Mouse (Mus musculus) hindbrain, postnatal 0 days (tissue): ENCODE results near the gene Atg9b. TPM values are rescaled to one million over a fixed set of nuclear protein-coding genes. Genes with fewer than 3 reads are reported as not detected.
"Not testable (repeated sequence)": the region's sequence is repeated elsewhere in the genome, so short reads cannot be mapped to it uniquely, and the experiment has no call there.

Experiments
- ATAC-seq: fragments of 200-750 bp; cut with Nextera tagmentation; 2 replicates; pipeline ENCODE4 v1.8.0; 2017; ENCODE audit warnings: mild to moderate bottlenecking, moderate TSS enrichment, moderate library complexity
- DNase-seq: peaks from one replicate; pipeline ENCODE4 v3.0.0-alpha.2; 2015; ENCODE audit warnings: low spot score
- H3K27ac ChIP-seq: fragments of 300-500 bp; sonication (generic); 2 replicates; pipeline ENCODE4 v1.5.1; 2014; ENCODE audit warnings: mild to moderate bottlenecking
- H3K27me3 ChIP-seq: fragments of 300-500 bp; sonication (generic); 2 replicates; pipeline ENCODE4 v1.6.1; 2014; ENCODE audit warnings: low read length, mixed read lengths; ENCODE audit not compliant: insufficient read depth
- H3K36me3 ChIP-seq: fragments of 300-500 bp; sonication (generic); 2 replicates; pipeline ENCODE4 v1.6.1; 2014; ENCODE audit warnings: low read length, mixed read lengths; ENCODE audit not compliant: insufficient read depth
- H3K4me1 ChIP-seq: fragments of 300-500 bp; sonication (generic); 2 replicates; pipeline ENCODE4 v1.6.1; 2014; ENCODE audit warnings: antibody characterized with exemption, low read length, mixed read lengths; ENCODE audit not compliant: insufficient read depth
- H3K4me2 ChIP-seq: fragments of 300-500 bp; sonication (generic); 2 replicates; pipeline ENCODE4 v1.6.1; 2014; ENCODE audit warnings: low read depth, mild to moderate bottlenecking, low read length, moderate library complexity, mixed read lengths
- H3K4me3 ChIP-seq: fragments of 300-500 bp; sonication (generic); 2 replicates; pipeline ENCODE4 v1.5.1; 2014; ENCODE audit warnings: low read length
- H3K9ac ChIP-seq: fragments of 300-500 bp; sonication (generic); replicated peaks from 2 replicates; pipeline ENCODE4 v1.6.1; 2014; ENCODE audit warnings: mild to moderate bottlenecking, low read length, moderate library complexity, mixed read lengths
- H3K9me3 ChIP-seq: fragments of 300-500 bp; sonication (generic); 2 replicates; pipeline ENCODE4 v1.6.1; 2016; ENCODE audit warnings: low read length, mixed read lengths
- CTCF ChIP-seq: IDR thresholded peaks from 2 replicates; pipeline ENCODE4 v1.5.1; 2016; ENCODE audit warnings: antibody characterized with exemption, control low read depth, low read depth
- WGBS: fragments of 180-500 bp; shearing (Covaris S2); extraction: QIAGEN DNeasy Blood & Tissue Kit; methylation state at CpG from one replicate; pipeline ENCODE4 v1.1.7; 2014; 5-methylcytosine and 5-hydroxymethylcytosine counted together
- polyA plus RNA-seq: library from polyadenylated mRNA; unstranded; fragments of >200 nt; fragmentation: Nextera tagmentation; extraction: Ambion mirVana; gene quantifications from 2 replicates; pipeline ENCODE4 v1.2.1, GENCODE M21; 2015
- total RNA-seq: library from RNA; depleted of rRNA; stranded (reverse); fragments of >200 nt; gene quantifications from 2 replicates; pipeline ENCODE4 v1.2.3, GENCODE M21; 2014

The Atg9b gene
- total and polyA plus RNA-seq, 2 experiments from 2014 or later, result 6.1 to 9.8 TPM

DNA sequence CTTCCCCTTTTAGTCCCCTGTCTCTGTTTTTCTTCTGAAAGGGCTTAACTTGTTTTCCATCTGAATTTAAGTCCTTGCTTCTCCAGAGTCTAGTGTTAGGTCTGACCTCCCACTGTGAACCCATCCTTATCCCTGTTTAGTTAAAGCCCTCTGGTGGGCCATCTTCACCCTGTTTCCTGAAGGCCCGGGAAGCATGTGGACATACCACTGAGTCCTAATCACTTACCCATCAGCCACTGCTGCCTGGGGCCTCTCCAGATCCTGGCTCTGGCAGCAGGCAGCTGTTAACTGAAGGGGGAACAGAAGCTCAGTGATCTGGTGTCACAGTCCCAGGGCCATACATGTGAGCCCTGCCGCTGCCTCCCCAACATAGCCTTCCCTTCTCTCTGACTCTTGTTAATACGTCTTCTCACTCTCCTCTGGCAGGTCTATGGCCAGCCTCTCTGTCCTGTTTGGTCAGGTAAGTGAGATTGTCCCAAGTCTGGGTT, 13.5 kb upstream of the Atg9b start:
- DNase-seq (no peak), ATAC-seq (no peak)
- Histone ChIP-seq H3K4me1 (no peaks in the 10 kb centered on the region), H3K4me2 (no peak overlapping the region), H3K27ac (no peak overlapping the region), H3K9me3 (no peaks in the 10 kb centered on the region), H3K9ac (no peak overlapping the region), H3K4me3 (no peak overlapping the region), H3K27me3 (no peaks in the 10 kb centered on the region), H3K36me3 (peaks cover 12% of the 10 kb centered on the region; the same call in 1 of the 2 replicates)
- no peak for TF ChIP-seq CTCF
- 68% methylated on average over 3 of the region's 3 CpGs for WGBS

DNA sequence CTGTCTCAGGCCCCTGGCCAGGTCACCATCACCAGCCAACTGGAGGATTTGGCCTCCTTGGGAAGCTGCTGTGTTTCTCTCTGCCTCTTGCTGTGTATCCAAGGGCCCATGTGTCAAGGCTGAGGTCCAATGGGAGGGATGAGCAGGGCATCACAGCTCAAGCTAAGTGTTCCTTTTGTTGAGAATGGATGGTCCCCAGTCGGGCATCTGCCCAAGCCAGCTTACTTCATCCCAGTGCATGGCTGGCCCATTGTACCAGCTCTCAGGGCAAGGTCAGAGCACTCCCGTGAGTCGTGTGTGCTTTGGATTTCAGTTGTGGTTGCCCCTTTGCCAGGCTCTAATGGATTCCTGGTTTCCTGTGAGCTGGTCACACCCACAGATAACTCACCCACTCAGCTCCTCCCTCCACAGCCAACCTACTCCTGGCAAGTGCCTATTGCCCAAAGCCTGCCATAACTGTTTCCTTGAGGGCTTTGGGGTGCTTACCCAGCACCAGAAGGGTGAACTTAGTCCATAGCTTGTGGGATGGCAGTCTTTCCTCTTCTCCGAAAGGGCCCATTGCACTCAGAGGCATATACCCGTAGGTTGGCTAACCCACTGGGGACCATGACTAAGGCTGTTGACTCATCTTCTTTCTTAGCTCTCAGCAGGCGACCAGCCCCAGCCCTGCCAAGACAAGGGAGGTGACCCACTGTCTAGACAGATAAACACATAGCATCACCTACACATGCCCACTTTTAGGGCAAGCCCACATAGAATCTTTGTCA, 12.8 kb upstream of the Atg9b start:
- H3K4me3 ChIP-seq, result no peak overlapping the region
- no peak for DNase-seq

DNA sequence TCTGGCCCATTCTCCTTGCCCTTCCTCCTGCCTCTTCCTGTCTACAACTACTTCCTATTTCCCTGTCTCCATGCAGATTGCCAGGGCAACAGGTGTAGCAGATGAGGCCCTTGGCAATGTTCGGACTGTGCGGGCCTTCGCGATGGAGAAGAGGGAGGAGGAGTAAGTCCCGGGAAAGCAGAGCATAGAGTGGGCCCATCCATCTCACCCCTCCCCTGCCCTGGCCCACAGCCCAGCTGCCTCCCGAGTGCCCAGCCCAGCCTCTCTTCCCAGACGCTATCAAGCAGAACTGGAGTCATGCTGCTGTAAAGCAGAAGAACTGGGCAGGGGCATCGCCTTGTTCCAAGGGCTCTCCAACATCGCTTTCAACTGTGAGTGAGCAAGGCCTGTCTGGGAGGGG, 10.0 kb upstream of the Atg9b start:
- WGBS, result 40% methylated on average over 9 of the region's 9 CpGs
- no peak for TF ChIP-seq CTCF
- peak; percentile 67 for ATAC-seq
- peak; percentile 66 for DNase-seq
- H3K9ac ChIP-seq, result no peak overlapping the region
- H3K4me3 ChIP-seq, result no peak overlapping the region
- no peaks in the 10 kb centered on the region for H3K27me3 ChIP-seq
- H3K27ac ChIP-seq, result no peak overlapping the region
- H3K4me2 ChIP-seq, result no peak overlapping the region
- no peaks in the 10 kb centered on the region for H3K4me1 ChIP-seq
- H3K9me3 ChIP-seq, result no peaks in the 10 kb centered on the region
- H3K36me3 ChIP-seq, result peaks cover 6% of the 10 kb centered on the region

More for the DNA sequence above, 12.8 kb upstream of the Atg9b start:
- no peak for ATAC-seq
- H3K9me3 ChIP-seq, result no peaks in the 10 kb centered on the region
- H3K4me1 ChIP-seq, result no peaks in the 10 kb centered on the region
- H3K36me3 ChIP-seq, result peaks cover 12% of the 10 kb centered on the region
- no peaks in the 10 kb centered on the region for H3K27me3 ChIP-seq
- TF ChIP-seq CTCF, result no peak
- 77% methylated on average over 6 of the region's 6 CpGs for WGBS
- H3K4me2 ChIP-seq, result no peak overlapping the region
- H3K27ac ChIP-seq, result no peak overlapping the region
- no peak overlapping the region for H3K9ac ChIP-seq

DNA sequence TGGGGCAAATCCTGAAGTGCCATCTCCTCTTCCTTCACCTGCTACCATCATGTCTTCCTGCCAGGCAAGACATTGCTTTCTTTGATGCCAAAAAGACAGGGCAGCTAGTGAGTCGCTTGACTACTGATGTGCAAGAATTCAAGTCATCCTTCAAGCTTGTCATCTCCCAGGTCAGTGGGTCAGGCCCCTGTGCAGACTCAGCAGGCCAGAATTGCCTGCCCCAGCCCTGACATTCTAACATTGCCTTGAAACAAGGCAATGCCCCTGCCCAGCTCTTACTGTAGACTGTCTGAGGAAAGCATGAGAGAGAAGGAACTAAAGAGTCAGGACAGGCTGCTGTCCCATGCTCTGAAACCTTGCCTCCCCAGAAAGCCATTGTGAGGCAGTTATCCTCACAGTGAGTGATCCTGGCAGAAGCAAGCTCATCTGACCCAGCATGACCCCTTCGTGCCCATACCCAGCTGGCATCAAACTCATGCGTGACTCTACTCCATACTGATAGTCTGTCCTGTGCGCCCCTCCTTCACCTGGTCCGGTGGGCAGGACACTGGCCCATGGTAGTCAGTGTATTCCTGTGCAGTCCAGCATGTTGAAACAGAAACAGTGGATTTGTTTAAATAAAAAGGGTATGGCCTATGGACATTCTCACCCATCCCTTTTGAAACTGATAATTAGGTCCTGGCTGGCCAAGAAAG, 9.1 kb upstream of the Atg9b start:
- H3K4me2 ChIP-seq, result no peak overlapping the region
- WGBS, result 84% methylated on average over 5 of the region's 5 CpGs
- H3K36me3 ChIP-seq, result peaks cover 6% of the 10 kb centered on the region
- no peak for DNase-seq
- H3K4me3 ChIP-seq, result no peak overlapping the region
- no peak for TF ChIP-seq CTCF
- H3K9ac ChIP-seq, result no peak overlapping the region
- ATAC-seq, result no peak
- H3K4me1 ChIP-seq, result no peaks in the 10 kb centered on the region
- H3K27ac ChIP-seq, result no peak overlapping the region
- no peaks in the 10 kb centered on the region for H3K27me3 ChIP-seq
- no peaks in the 10 kb centered on the region for H3K9me3 ChIP-seq

DNA sequence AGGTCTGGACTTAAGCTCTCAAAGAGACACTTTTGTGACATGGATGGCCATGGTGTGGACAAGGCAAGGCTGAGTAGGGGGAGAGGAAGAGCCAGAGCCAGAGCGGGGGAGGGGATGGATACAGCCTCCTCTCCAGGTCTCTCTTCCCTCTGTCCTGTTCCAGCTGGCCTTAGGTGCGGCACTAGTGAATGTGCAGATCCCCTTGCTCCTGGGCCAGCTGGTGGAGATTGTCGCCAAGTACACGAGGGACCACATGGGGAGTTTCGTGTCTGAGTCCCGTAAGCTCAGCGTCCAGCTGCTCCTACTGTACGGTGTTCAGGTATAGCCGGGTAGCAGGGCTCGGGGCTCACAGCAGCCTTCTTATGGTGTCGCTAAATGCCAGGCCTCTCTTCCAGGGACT, 8.4 kb upstream of the Atg9b start:
- WGBS, result 85% methylated on average over 11 of the region's 11 CpGs

DNA sequence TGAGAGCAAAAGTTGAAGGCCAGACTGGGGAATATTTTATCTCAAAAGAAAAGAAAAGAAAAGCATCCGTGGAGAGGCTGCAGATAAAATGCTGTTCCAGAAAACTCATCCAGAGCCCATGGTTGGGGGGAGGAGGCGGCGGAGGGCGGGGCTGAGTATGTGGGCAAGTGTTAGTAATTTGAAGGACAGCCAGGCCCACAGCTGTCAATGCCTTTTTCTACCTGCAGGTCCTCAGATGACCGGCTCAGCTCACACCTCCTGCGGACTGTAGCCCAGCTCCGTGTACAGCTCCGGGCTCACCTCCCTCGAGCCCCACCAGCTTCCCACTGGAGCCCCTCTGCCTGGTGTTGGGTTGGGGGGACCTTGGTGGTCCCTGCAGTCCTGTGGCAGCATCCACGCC, 7.7 kb upstream of the Atg9b start:
- no peaks in the 10 kb centered on the region for H3K9me3 ChIP-seq
- H3K4me3 ChIP-seq, result no peak overlapping the region
- no peak for TF ChIP-seq CTCF
- no peak overlapping the region for H3K9ac ChIP-seq
- H3K4me1 ChIP-seq, result no peaks in the 10 kb centered on the region
- ATAC-seq (0 out of 2 replicates have a peak, but pooled peaks have one; percentile 3), DNase-seq (no peak)
- H3K27me3 ChIP-seq, result no peaks in the 10 kb centered on the region
- 87% methylated on average over 10 of the region's 10 CpGs for WGBS
- H3K4me2 ChIP-seq, result no peak overlapping the region
- peaks cover 6% of the 10 kb centered on the region; the same call in 1 of the 2 replicates for H3K36me3 ChIP-seq
- no peak overlapping the region for H3K27ac ChIP-seq

More for the DNA sequence above, 8.4 kb upstream of the Atg9b start:
- DNase-seq (no peak), ATAC-seq (0 out of 2 replicates have a peak, but pooled peaks have one; percentile 1)
- H3K36me3 ChIP-seq, result peaks cover 6% of the 10 kb centered on the region
- H3K9me3 ChIP-seq, result no peaks in the 10 kb centered on the region
- no peaks in the 10 kb centered on the region for H3K4me1 ChIP-seq
- no peak for TF ChIP-seq CTCF
- no peak overlapping the region for H3K27ac ChIP-seq
- H3K9ac ChIP-seq, result no peak overlapping the region
- no peaks in the 10 kb centered on the region for H3K27me3 ChIP-seq
- H3K4me2 ChIP-seq, result no peak overlapping the region
- no peak overlapping the region for H3K4me3 ChIP-seq

DNA sequence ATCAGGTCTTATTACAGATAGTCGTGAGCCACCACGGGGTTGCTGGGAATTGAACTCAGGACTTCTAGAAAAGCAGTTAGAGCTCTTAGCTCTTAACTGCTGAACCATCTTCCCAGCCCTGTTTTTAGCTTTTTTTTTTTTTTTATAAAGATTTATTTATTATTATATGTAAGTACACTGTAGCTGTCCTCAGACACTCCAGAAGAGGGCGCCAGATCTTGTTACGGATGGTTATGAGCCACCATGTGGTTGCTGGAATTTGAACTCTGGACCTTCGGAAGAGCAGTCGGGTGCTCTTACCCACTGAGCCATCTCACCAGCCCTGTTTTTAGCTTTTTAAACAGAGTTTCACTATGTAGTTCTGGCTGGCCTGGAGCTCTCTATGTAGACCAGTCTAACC, 4.3 kb upstream of the Atg9b start:
- 90% methylated on average over 6 of the region's 6 CpGs for WGBS

More for the DNA sequence above, 4.3 kb upstream of the Atg9b start:
- not testable (repeated sequence) for H3K4me3 ChIP-seq, H3K36me3 ChIP-seq, H3K9me3 ChIP-seq, DNase-seq, ATAC-seq, H3K27me3 ChIP-seq, H3K4me1 ChIP-seq, H3K27ac ChIP-seq, H3K4me2 ChIP-seq, H3K9ac ChIP-seq
